Mouse (Mus musculus) neural tube, embryonic 11.5 days (tissue): ENCODE results near the gene Gm49325. TPM values are rescaled to one million over a fixed set of nuclear protein-coding genes. Genes with fewer than 3 reads are reported as not detected.

Source experiments
- ATAC-seq: fragments of 200-750 bp; cut with Nextera tagmentation; 2 replicates; pipeline ENCODE4 v1.8.0; 2017; ENCODE audit warnings: moderate number of reproducible peaks, mild to moderate bottlenecking, moderate TSS enrichment, moderate library complexity; ENCODE audit not compliant: insufficient read depth, low FRiP score, low TSS enrichment
- DNase-seq: peaks from one replicate; pipeline ENCODE4 v3.0.0-alpha.2; 2015; ENCODE audit warnings: low spot score
- H3K27ac ChIP-seq: fragments of 300-500 bp; sonication (generic); 2 replicates; pipeline ENCODE4 v1.5.1; 2014; ENCODE audit warnings: low read depth, mild to moderate bottlenecking, low read length
- H3K27me3 ChIP-seq: fragments of 300-500 bp; sonication (generic); 2 replicates; pipeline ENCODE4 v1.6.1; 2014; ENCODE audit warnings: mild to moderate bottlenecking, low read length, mixed read lengths; ENCODE audit not compliant: control insufficient read depth, insufficient read depth
- H3K36me3 ChIP-seq: fragments of 300-500 bp; sonication (generic); 2 replicates; pipeline ENCODE4 v1.6.1; 2014; ENCODE audit warnings: mild to moderate bottlenecking, low read length, moderate library complexity, mixed read lengths; ENCODE audit not compliant: control insufficient read depth, insufficient read depth
- H3K4me1 ChIP-seq: fragments of 300-500 bp; sonication (generic); 2 replicates; pipeline ENCODE4 v1.6.1; 2014; ENCODE audit warnings: low read length, mixed read lengths; ENCODE audit not compliant: control insufficient read depth, insufficient read depth
- H3K4me2 ChIP-seq: fragments of 300-500 bp; sonication (generic); 2 replicates; pipeline ENCODE4 v1.6.1; 2014; ENCODE audit warnings: low read depth, mild to moderate bottlenecking, moderate library complexity
- H3K4me3 ChIP-seq: fragments of 300-500 bp; sonication (generic); 2 replicates; pipeline ENCODE4 v1.5.1; 2014; ENCODE audit warnings: low read depth, low read length
- H3K9ac ChIP-seq: fragments of 300-500 bp; sonication (generic); 2 replicates; pipeline ENCODE4 v1.6.1; 2014; ENCODE audit warnings: mild to moderate bottlenecking, low read length
- H3K9me3 ChIP-seq: fragments of 300-500 bp; sonication (generic); 2 replicates; pipeline ENCODE4 v1.6.1; 2016; ENCODE audit warnings: low read length; ENCODE audit not compliant: control insufficient read depth
- WGBS: fragments of 180-500 bp; shearing (Covaris S2); extraction: QIAGEN DNeasy Blood & Tissue Kit; methylation state at CpG from one replicate; pipeline ENCODE4 v1.1.7; 2014; 5-methylcytosine and 5-hydroxymethylcytosine counted together
- polyA plus RNA-seq: library from polyadenylated mRNA; unstranded; fragments of >200 nt; fragmentation: Nextera tagmentation; extraction: Ambion mirVana; gene quantifications from 2 replicates; pipeline ENCODE4 v1.2.1, GENCODE M21; 2014

Gene Gm49325
- polyA plus RNA-seq = 1.4 and 4.8 TPM in 2 replicates

GRCm38 (mm10) chr10:77605908-77606826 lies at the start of gene Gm49325, which contains the start of gene Sumo3:
Gm49325 (plus strand) TSS chr10:77606197.
Sumo3 (plus strand) TSS chr10:77606097.
- Histone ChIP-seq H3K27me3 (no peaks in the 10 kb centered on the region), H3K4me3 (peak within 1 kb of the TSS; percentile 79), H3K36me3 (peaks cover 3% of the 10 kb centered on the region; the same call in 1 of the 2 replicates), H3K4me2 (peak within 1 kb of the TSS; percentile 91), H3K4me1 (peaks cover 8% of the 10 kb centered on the region; the same call in 1 of the 2 replicates), H3K9me3 (no peaks in the 10 kb centered on the region; the same call in 1 of the 2 replicates), H3K9ac (peak within 1 kb of the TSS; percentile 83), H3K27ac (peak within 1 kb of the TSS; percentile 91)
- DNase-seq (peak; percentile 95), ATAC-seq (peak; percentile 91)
- WGBS = 2% methylated on average over 93 of the region's 119 CpGs

- whole genome bisulfite sequencing = 95% methylated on average over 7 of the region's 7 CpGs
- Histone ChIP-seq H3K9me3 (no peaks in the 10 kb centered on the region), H3K36me3 (no peaks in the 10 kb centered on the region), H3K4me3 (no peak overlapping the region), H3K9ac (no peak overlapping the region), H3K27ac (no peak overlapping the region), H3K4me2 (no peak overlapping the region), H3K27me3 (no peaks in the 10 kb centered on the region), H3K4me1 (no peaks in the 10 kb centered on the region)
- no peak for DNase-seq
- ATAC-seq = no peak
Observed at GRCm38 (mm10) chr10:77556631-77557030, 49.4 kb upstream of the Gm49325 start.

GRCm38 (mm10) chr10:77557641-77558040 lies 48.4 kb upstream of the Gm49325 start:
- H3K9me3 ChIP-seq = no peaks in the 10 kb centered on the region
- no peak overlapping the region for H3K4me2 ChIP-seq
- no peak overlapping the region for H3K4me3 ChIP-seq
- DNase-seq (no peak), ATAC-seq (no peak)
- no peaks in the 10 kb centered on the region for H3K4me1 ChIP-seq
- H3K27me3 ChIP-seq = no peaks in the 10 kb centered on the region
- no peak overlapping the region for H3K27ac ChIP-seq
- H3K9ac ChIP-seq = no peak overlapping the region
- WGBS = 93% methylated on average over 4 of the region's 4 CpGs
- H3K36me3 ChIP-seq = no peaks in the 10 kb centered on the region

GRCm38 (mm10) chr10:77560090-77560489 lies 45.9 kb upstream of the Gm49325 start:
- H3K4me1 ChIP-seq = no peaks in the 10 kb centered on the region
- WGBS = 91% methylated on average over 11 of the region's 11 CpGs
- no peaks in the 10 kb centered on the region for H3K27me3 ChIP-seq
- ATAC-seq (no peak), DNase-seq (no peak)
- H3K27ac ChIP-seq = no peak overlapping the region
- no peak overlapping the region for H3K4me3 ChIP-seq
- H3K4me2 ChIP-seq = no peak overlapping the region
- no peak overlapping the region for H3K9ac ChIP-seq
- H3K9me3 ChIP-seq = no peaks in the 10 kb centered on the region
- no peaks in the 10 kb centered on the region for H3K36me3 ChIP-seq

- H3K27ac ChIP-seq = no peak overlapping the region
- DNase-seq (no peak), ATAC-seq (no peak)
- H3K36me3 ChIP-seq = no peaks in the 10 kb centered on the region
- no peak overlapping the region for H3K4me2 ChIP-seq
- no peaks in the 10 kb centered on the region for H3K27me3 ChIP-seq
- no peaks in the 10 kb centered on the region for H3K4me1 ChIP-seq
- no peaks in the 10 kb centered on the region for H3K9me3 ChIP-seq
- WGBS = 90% methylated on average over 9 of the region's 9 CpGs
- H3K4me3 ChIP-seq = no peak overlapping the region
- no peak overlapping the region for H3K9ac ChIP-seq
Observed at GRCm38 (mm10) chr10:77560830-77561229, 45.2 kb upstream of the Gm49325 start.

GRCm38 (mm10) chr10:77561508-77561907 lies 44.5 kb upstream of the Gm49325 start:
- no peak for ATAC-seq
- Histone ChIP-seq H3K36me3 (no peaks in the 10 kb centered on the region), H3K27ac (no peak overlapping the region), H3K27me3 (no peaks in the 10 kb centered on the region), H3K4me3 (no peak overlapping the region), H3K4me1 (no peaks in the 10 kb centered on the region), H3K9ac (no peak overlapping the region), H3K9me3 (no peaks in the 10 kb centered on the region), H3K4me2 (no peak overlapping the region)
- DNase-seq = no peak
- WGBS = 72% methylated on average over 2 of the region's 2 CpGs

- Histone ChIP-seq H3K36me3 (no peaks in the 10 kb centered on the region), H3K4me3 (no peak overlapping the region), H3K9me3 (no peaks in the 10 kb centered on the region), H3K27me3 (no peaks in the 10 kb centered on the region), H3K27ac (no peak overlapping the region), H3K4me2 (no peak overlapping the region), H3K9ac (no peak overlapping the region), H3K4me1 (no peaks in the 10 kb centered on the region)
- ATAC-seq (no peak), DNase-seq (no peak)
- 90% methylated on average over 8 of the region's 8 CpGs for WGBS
Observed at GRCm38 (mm10) chr10:77565005-77565404, 41.0 kb upstream of the Gm49325 start.

GRCm38 (mm10) chr10:77566651-77567050 lies 39.3 kb upstream of the Gm49325 start:
- Histone ChIP-seq H3K4me2 (no peak overlapping the region), H3K4me1 (no peaks in the 10 kb centered on the region), H3K4me3 (no peak overlapping the region), H3K27ac (no peak overlapping the region), H3K9me3 (no peaks in the 10 kb centered on the region), H3K36me3 (no peaks in the 10 kb centered on the region), H3K27me3 (no peaks in the 10 kb centered on the region), H3K9ac (no peak overlapping the region)
- ATAC-seq (no peak), DNase-seq (peak; percentile 53)
- 39% methylated on average over 8 of the region's 8 CpGs for WGBS

- no peak overlapping the region for H3K9ac ChIP-seq
- ATAC-seq (no peak), DNase-seq (no peak)
- no peaks in the 10 kb centered on the region for H3K36me3 ChIP-seq
- H3K27ac ChIP-seq = no peak overlapping the region
- no peaks in the 10 kb centered on the region for H3K4me1 ChIP-seq
- no peaks in the 10 kb centered on the region for H3K27me3 ChIP-seq
- H3K4me3 ChIP-seq = no peak overlapping the region
- no peak overlapping the region for H3K4me2 ChIP-seq
- WGBS = 45% methylated on average over 7 of the region's 7 CpGs
- no peaks in the 10 kb centered on the region for H3K9me3 ChIP-seq
Observed at GRCm38 (mm10) chr10:77569481-77569880, 36.5 kb upstream of the Gm49325 start.
